Comparison of ENCODE assay signal across 8 mouse cellular contexts in genomic region chr4:129984421-129985061, GRCm38 (mm10). TPM values are rescaled to one million over a fixed set of nuclear protein-coding genes. Genes with fewer than 3 reads are reported as not detected.
DNase-seq lines count a peak whose midpoint lies in the region; ATAC-seq and TF ChIP-seq lines count a peak whose summit lies in the region.

TSS of gene Adgrb2 (plus strand) at chr4:129984870.

- peak; percentile 31 for ATAC-seq in midbrain, embryonic 12.5 days (ENCODE audit: low FRiP score, low read depth)

- no peaks in the 10 kb centered on the region for H3K36me3 ChIP-seq in testis, adult 2 months (ENCODE audit: control insufficient read depth, insufficient read depth, low read length)
- no peaks in the 10 kb centered on the region for H3K36me3 ChIP-seq in midbrain, embryonic 12.5 days

- TF ChIP-seq POLR2A in testis, adult 2 months (IDR thresholded peaks at IDR 0.05; ENCODE audit: control insufficient read depth, low read depth, low read length): no peak

- no peak for TF ChIP-seq CTCF in testis, adult 2 months (IDR thresholded peaks at IDR 0.05; ENCODE audit: control insufficient read depth, insufficient read depth, insufficient replicate concordance, low read depth, low read length)

- H3K4me3 ChIP-seq in testis, adult 2 months (ENCODE audit: control insufficient read depth, low read depth, low read length): peak within 1 kb of the TSS; percentile 66
- peak within 1 kb of the TSS; percentile 73 for H3K4me3 ChIP-seq in midbrain, embryonic 12.5 days

- H3K4me2 ChIP-seq in midbrain, embryonic 12.5 days (replicated peaks): peak within 1 kb of the TSS; percentile 92

- H3K27ac ChIP-seq in testis, adult 2 months (ENCODE audit: control insufficient read depth, insufficient read depth, low read depth, low read length): no peak within 1 kb of the TSS
- H3K27ac ChIP-seq in midbrain, embryonic 12.5 days (replicated peaks): peak within 1 kb of the TSS; percentile 67

- intact Hi-C loops in heart, postnatal 10 days (cut with DNase I): loop anchor here (5.0 kb wide), 1 partner anchor 282 kb away; no protein-coding TSS in a partner anchor

- 1% methylated on average over 40 of the region's 77 CpGs for WGBS in midbrain, embryonic 12.5 days

- H3K4me1 ChIP-seq in testis, adult 2 months (ENCODE audit: control insufficient read depth, insufficient read depth, low read length): peaks cover 27% of the 10 kb centered on the region
- H3K4me1 ChIP-seq in midbrain, embryonic 12.5 days: peaks cover 72% of the 10 kb centered on the region

- no peaks in the 10 kb centered on the region; the same call in 1 of the 2 replicates for H3K27me3 ChIP-seq in testis, adult 2 months (ENCODE audit: control insufficient read depth, insufficient read depth, low read length)
- H3K27me3 ChIP-seq in midbrain, embryonic 12.5 days: peaks cover 56% of the 10 kb centered on the region

- no peak for DNase-seq in testis, postnatal 10 days (ENCODE audit: low spot score)
- peak; percentile 68 to 76 for DNase-seq in cerebellum, postnatal 10 days
- DNase-seq in heart, postnatal 10 days: peak; percentile 28 to 30
- no peak for DNase-seq in layer of hippocampus, postnatal 36 days
- DNase-seq in adipocyte (ENCODE audit: low spot score): no peak
- no peak for DNase-seq in spleen, adult 12 weeks (ENCODE audit: low spot score)

- H3K9ac ChIP-seq in midbrain, embryonic 12.5 days (replicated peaks): peak within 1 kb of the TSS; percentile 82

- H3K9me3 ChIP-seq in midbrain, embryonic 12.5 days: no peaks in the 10 kb centered on the region

RNA-seq across cellular contexts. Expression of gene Adgrb2, which starts in this region (rescaled TPM):
- 1.2 and 1.6 TPM in 2 replicates for polyA plus RNA-seq in testis, adult 2 months (2012; rRNA removed)
- total RNA-seq in heart, postnatal 10 days (2021): 1 to 10 TPM; 3.2 to 3.4 TPM
- 100 to 1,000 TPM; 529 to 570 TPM for total RNA-seq in layer of hippocampus, postnatal 36 days (2021)
- 7.4 and 9.8 TPM in 2 replicates for polyA plus RNA-seq in midbrain, embryonic 12.5 days (2016; fragmentation: Nextera tagmentation; extraction: Ambion mirVana)

Comparison
In these comparisons a context has a peak if more than half of its experiments do, and no peak if none do; other contexts are left out.
1. RNA of gene Adgrb2 (total RNA-seq): 529 to 570 TPM in layer of hippocampus, postnatal 36 days; 3.2 to 3.4 TPM in heart, postnatal 10 days; every median in the first group is over 100 times any median in the second.
2. DNase-seq: peak in cerebellum, postnatal 10 days (2 of 2) and heart, postnatal 10 days (2 of 2); none in testis, postnatal 10 days (single experiment), layer of hippocampus, postnatal 36 days (0 of 2), adipocyte (single experiment) and spleen, adult 12 weeks (single experiment).